Mouse (Mus musculus): ENCODE data around the gene Stpg1.

DNA sequence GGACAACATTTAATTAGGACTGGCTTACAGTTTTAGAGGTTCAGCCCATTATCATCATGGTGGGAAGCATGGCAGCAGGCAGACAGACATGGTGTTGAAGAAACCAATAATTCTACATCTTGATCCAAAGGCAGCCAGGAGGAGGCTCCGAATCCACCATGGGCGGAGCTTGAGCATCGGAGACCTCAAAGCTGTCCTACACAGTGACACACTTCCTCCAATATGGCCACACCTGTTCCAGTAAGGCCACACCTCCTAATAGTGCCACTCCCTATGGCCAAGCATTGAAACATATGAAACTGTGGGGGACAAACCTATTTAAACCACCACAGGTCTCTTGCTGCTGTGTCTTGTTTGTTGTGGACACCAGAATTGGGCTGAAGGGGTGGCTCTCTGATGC is 40.4 kb downstream of the Stpg1 start:
- TF ChIP-seq CTCF (IDR thresholded peaks at IDR 0.05; ENCODE audit: low read depth) (no peak), EP300 (IDR thresholded peaks at IDR 0.05; ENCODE audit: low read depth) (no peak)
